Mouse (Mus musculus) forebrain, embryonic 10.5 days (tissue): ENCODE results near the gene N4bp3. TPM values are rescaled to one million over a fixed set of nuclear protein-coding genes. Genes with fewer than 3 reads are reported as not detected.
"Not testable (repeated sequence)": the region's sequence is repeated elsewhere in the genome, so short reads cannot be mapped to it uniquely, and the experiment has no call there.

Source experiments
- DNase-seq: peaks from one replicate; pipeline ENCODE4 v3.0.0-alpha.2; 2017; ENCODE audit warnings: low spot score; ENCODE audit errors: extremely low spot score
- H3K27ac ChIP-seq: fragments of 300-500 bp; sonication (generic); 2 replicates; pipeline ENCODE4 v1.5.1; 2016; ENCODE audit warnings: mild to moderate bottlenecking
- H3K27me3 ChIP-seq: fragments of 300-500 bp; sonication (generic); 2 replicates; pipeline ENCODE4 v1.6.1; 2016; ENCODE audit warnings: mild to moderate bottlenecking; ENCODE audit not compliant: poor library complexity, severe bottlenecking
- H3K36me3 ChIP-seq: fragments of 300-500 bp; sonication (generic); replicated peaks from 2 replicates; pipeline ENCODE4 v1.6.1; 2016; ENCODE audit warnings: mild to moderate bottlenecking, moderate library complexity
- H3K4me1 ChIP-seq: fragments of 300-500 bp; sonication (generic); 2 replicates; pipeline ENCODE4 v1.6.1; 2016
- H3K4me3 ChIP-seq: fragments of 300-500 bp; sonication (generic); 2 replicates; pipeline ENCODE4 v1.5.1; 2016; ENCODE audit warnings: mild to moderate bottlenecking, moderate library complexity
- H3K9me3 ChIP-seq: fragments of 300-500 bp; sonication (generic); 2 replicates; pipeline ENCODE4 v1.6.1; 2016; ENCODE audit warnings: mild to moderate bottlenecking, moderate library complexity
- WGBS: fragments of 180-500 bp; shearing (Covaris S2); methylation state at CpG from one replicate; pipeline ENCODE4 v1.1.7; 2016; 5-methylcytosine and 5-hydroxymethylcytosine counted together
- polyA plus RNA-seq: library from polyadenylated mRNA; unstranded; fragments of >200 nt; fragmentation: Nextera tagmentation; extraction: Ambion mirVana; gene quantifications from 2 replicates; pipeline ENCODE4 v1.2.1, GENCODE M21; 2016

Gene N4bp3
- polyA plus RNA-seq, 1 experiment from 2014 or later, result 21.1 TPM

- peaks cover 41% of the 10 kb centered on the region for H3K4me1 ChIP-seq
- 0 out of 2 replicates have a peak, but pooled peaks cover 10% of the 10 kb centered on the region for H3K36me3 ChIP-seq
- H3K27ac ChIP-seq, result peak within 1 kb of the TSS; percentile 86
- H3K27me3 ChIP-seq, result no peaks in the 10 kb centered on the region
- DNase-seq, result peak; percentile 84
- H3K9me3 ChIP-seq, result no peaks in the 10 kb centered on the region
- WGBS, result under 1% methylated on average over 61 of the region's 61 CpGs
- H3K4me3 ChIP-seq, result peak within 1 kb of the TSS; percentile 63
Observed at GRCm38 (mm10) chr11:51635525-51636322, 14.9 kb downstream of the N4bp3 start, which contains the start of gene Rmnd5b. Rmnd5b (minus strand) TSS chr11:51635896.

GRCm38 (mm10) chr11:51635127-51635524 is 15.5 kb downstream of the N4bp3 start:
- Histone ChIP-seq H3K27ac (peak overlapping the region; percentile 86), H3K36me3 (0 out of 2 replicates have a peak, but pooled peaks cover 10% of the 10 kb centered on the region), H3K4me3 (peak overlapping the region; percentile 63), H3K27me3 (no peaks in the 10 kb centered on the region), H3K9me3 (no peaks in the 10 kb centered on the region), H3K4me1 (peaks cover 41% of the 10 kb centered on the region)
- no peak for DNase-seq
- 27% methylated on average over 6 of the region's 6 CpGs for WGBS

- no peak for DNase-seq
- Histone ChIP-seq H3K27ac (no peak overlapping the region), H3K27me3 (no peaks in the 10 kb centered on the region), H3K4me1 (peaks cover 41% of the 10 kb centered on the region), H3K9me3 (no peaks in the 10 kb centered on the region), H3K4me3 (no peak overlapping the region), H3K36me3 (peaks cover 22% of the 10 kb centered on the region)
- WGBS, result 95% methylated on average over 3 of the region's 3 CpGs
Observed at GRCm38 (mm10) chr11:51633721-51634120, 16.9 kb downstream of the N4bp3 start.

- H3K27ac ChIP-seq, H3K27me3 ChIP-seq, H3K9me3 ChIP-seq, DNase-seq, H3K4me3 ChIP-seq: not testable (repeated sequence)
- Histone ChIP-seq H3K36me3 (peaks cover 26% of the 10 kb centered on the region), H3K4me1 (peaks cover 36% of the 10 kb centered on the region)
- 88% methylated on average over 7 of the region's 7 CpGs for WGBS
Observed at GRCm38 (mm10) chr11:51633200-51633599, 17.4 kb downstream of the N4bp3 start.

GRCm38 (mm10) chr11:51632130-51632753 is 18.4 kb downstream of the N4bp3 start:
- H3K27me3 ChIP-seq, result no peaks in the 10 kb centered on the region
- H3K4me3 ChIP-seq, result no peak overlapping the region
- 92% methylated on average over 6 of the region's 6 CpGs for WGBS
- H3K27ac ChIP-seq, result no peak overlapping the region
- no peaks in the 10 kb centered on the region for H3K9me3 ChIP-seq
- DNase-seq, result no peak
- H3K36me3 ChIP-seq, result peaks cover 35% of the 10 kb centered on the region
- H3K4me1 ChIP-seq, result peaks cover 27% of the 10 kb centered on the region

- no peaks in the 10 kb centered on the region for H3K27me3 ChIP-seq
- H3K4me1 ChIP-seq, result peaks cover 9% of the 10 kb centered on the region
- peaks cover 60% of the 10 kb centered on the region for H3K36me3 ChIP-seq
- H3K27ac ChIP-seq, result no peak overlapping the region
- 89% methylated on average over 15 of the region's 15 CpGs for WGBS
- no peak for DNase-seq
- no peak overlapping the region for H3K4me3 ChIP-seq
- no peaks in the 10 kb centered on the region for H3K9me3 ChIP-seq
Observed at GRCm38 (mm10) chr11:51629651-51630314, 20.9 kb downstream of the N4bp3 start.

GRCm38 (mm10) chr11:51627907-51628306 is 22.7 kb downstream of the N4bp3 start:
- WGBS, result 90% methylated on average over 8 of the region's 8 CpGs
- Histone ChIP-seq H3K4me1 (no peaks in the 10 kb centered on the region), H3K36me3 (peaks cover 75% of the 10 kb centered on the region), H3K9me3 (no peaks in the 10 kb centered on the region), H3K27ac (no peak overlapping the region), H3K4me3 (no peak overlapping the region), H3K27me3 (no peaks in the 10 kb centered on the region)
- no peak for DNase-seq

- Histone ChIP-seq H3K27me3 (no peaks in the 10 kb centered on the region), H3K27ac (no peak overlapping the region), H3K4me1 (no peaks in the 10 kb centered on the region), H3K9me3 (no peaks in the 10 kb centered on the region), H3K4me3 (no peak overlapping the region), H3K36me3 (peaks cover 80% of the 10 kb centered on the region)
- DNase-seq, result no peak
- 94% methylated on average over 9 of the region's 9 CpGs for WGBS
Observed at GRCm38 (mm10) chr11:51627425-51627824, 23.2 kb downstream of the N4bp3 start.

- peaks cover 90% of the 10 kb centered on the region for H3K36me3 ChIP-seq
- WGBS, result 88% methylated on average over 5 of the region's 5 CpGs
Observed at GRCm38 (mm10) chr11:51625187-51625820, 25.3 kb downstream of the N4bp3 start.

GRCm38 (mm10) chr11:51622971-51623491 is 27.6 kb downstream of the N4bp3 start:
- WGBS, result 89% methylated on average over 7 of the region's 7 CpGs
- Histone ChIP-seq H3K4me3 (no peak overlapping the region), H3K4me1 (peaks cover 23% of the 10 kb centered on the region), H3K36me3 (peaks cover 73% of the 10 kb centered on the region), H3K27ac (no peak overlapping the region), H3K27me3 (no peaks in the 10 kb centered on the region), H3K9me3 (no peaks in the 10 kb centered on the region)
- DNase-seq, result no peak

More at GRCm38 (mm10) chr11:51625187-51625820, 25.3 kb downstream of the N4bp3 start:
- no peak for DNase-seq
- no peaks in the 10 kb centered on the region for H3K27me3 ChIP-seq
- H3K4me3 ChIP-seq, result no peak overlapping the region
- H3K27ac ChIP-seq, result no peak overlapping the region
- no peaks in the 10 kb centered on the region for H3K9me3 ChIP-seq
- H3K4me1 ChIP-seq, result peaks cover 16% of the 10 kb centered on the region

GRCm38 (mm10) chr11:51621776-51622175 is 28.9 kb downstream of the N4bp3 start:
- Histone ChIP-seq H3K27ac (no peak overlapping the region), H3K9me3 (no peaks in the 10 kb centered on the region), H3K27me3 (no peaks in the 10 kb centered on the region), H3K4me1 (peaks cover 23% of the 10 kb centered on the region), H3K4me3 (peak overlapping the region; percentile 91; the same call in 1 of the 2 replicates), H3K36me3 (peaks cover 60% of the 10 kb centered on the region)
- 96% methylated on average over 2 of the region's 2 CpGs for WGBS
- no peak for DNase-seq

- Histone ChIP-seq H3K27me3 (no peaks in the 10 kb centered on the region), H3K9me3 (no peaks in the 10 kb centered on the region), H3K36me3 (peaks cover 44% of the 10 kb centered on the region), H3K27ac (peak overlapping the region; percentile 89), H3K4me3 (peak overlapping the region; percentile 91), H3K4me1 (peaks cover 33% of the 10 kb centered on the region)
- WGBS, result 4% methylated on average over 11 of the region's 11 CpGs
- DNase-seq, result no peak
Observed at GRCm38 (mm10) chr11:51620084-51620483, 30.6 kb downstream of the N4bp3 start.
